Mouse (Mus musculus) cortical plate, adult 2 months (tissue): ENCODE measurements around the gene Gon7.
A peak's percentile ranks its signal among the peaks of the same experiment; 100 is the strongest.

Source experiments
- CTCF ChIP-seq: fragments of 200-500 bp; IDR thresholded peaks from 2 replicates; pipeline ENCODE4 v1.5.1; 2011; ENCODE audit warnings: mild to moderate bottlenecking, control low read depth, low read length; ENCODE audit not compliant: insufficient read depth; ENCODE audit errors: extremely low read depth
- POLR2A ChIP-seq: fragments of 200-500 bp; IDR thresholded peaks from 2 replicates; pipeline ENCODE4 v1.6.1; 2011; ENCODE audit warnings: mild to moderate bottlenecking, low read length, control low read depth; ENCODE audit not compliant: insufficient read depth; ENCODE audit errors: extremely low read depth

DNA sequence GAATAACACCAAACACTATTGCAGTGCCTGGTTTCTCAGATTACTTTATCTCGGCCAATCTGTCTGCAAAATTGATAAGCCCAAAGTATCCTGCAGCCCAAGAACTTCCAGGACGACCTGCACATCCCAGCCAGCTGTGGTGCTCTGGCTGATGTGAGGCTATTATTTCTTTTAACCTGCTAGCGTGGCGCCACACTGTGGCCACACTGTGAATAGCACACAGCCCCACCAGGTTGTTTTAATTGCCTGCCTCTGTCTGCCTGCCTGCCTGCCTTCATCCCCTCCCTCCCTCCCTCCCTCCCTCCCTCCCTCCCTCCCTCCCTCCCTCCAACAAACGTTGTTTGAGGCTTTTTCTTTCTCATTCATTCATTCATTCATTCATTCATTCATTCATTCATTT is 24.2 kb downstream of the Gon7 start:
- TF ChIP-seq CTCF (peak; percentile 62), POLR2A (no peak)
